Mouse (Mus musculus) retina, embryonic 14.5 days (tissue): ENCODE data around the gene Awat2.
"Not testable (repeated sequence)": the region's sequence is repeated elsewhere in the genome, so short reads cannot be mapped to it uniquely, and the experiment has no call there.

Experiments
- DNase-seq: peaks from one replicate; pipeline ENCODE4 v3.0.0-alpha.2; 2015; ENCODE audit warnings: low spot score

Awat2 gene

DNA sequence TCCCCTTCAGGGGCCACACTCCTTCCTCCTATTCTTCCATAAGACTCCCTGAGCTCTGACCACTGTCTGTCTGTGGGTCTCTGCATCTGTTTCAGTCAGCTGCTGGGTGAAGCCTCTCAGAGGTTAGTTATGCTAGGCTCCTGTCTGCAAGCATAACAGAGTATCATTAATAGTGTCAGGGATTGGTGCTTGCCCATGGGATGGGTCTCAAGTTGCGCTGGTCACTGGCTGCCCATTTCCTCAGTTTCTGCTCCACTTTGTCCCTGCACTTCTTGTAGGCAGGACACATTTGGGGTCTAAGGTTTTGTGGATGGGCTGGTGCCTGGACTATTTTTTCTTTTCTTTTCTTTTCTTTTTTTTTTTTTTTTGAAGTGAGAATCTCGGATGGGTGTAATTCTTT is at the start of gene Awat2:
TSS of gene Awat2 (minus strand) at position 101 of the 400 bp plus-strand sequence.
- not testable (repeated sequence) for DNase-seq

- peak; percentile 73 for DNase-seq
Observed at GRCm38 (mm10) chrX:100480317-100480716, 37.8 kb upstream of the Awat2 start.

DNA sequence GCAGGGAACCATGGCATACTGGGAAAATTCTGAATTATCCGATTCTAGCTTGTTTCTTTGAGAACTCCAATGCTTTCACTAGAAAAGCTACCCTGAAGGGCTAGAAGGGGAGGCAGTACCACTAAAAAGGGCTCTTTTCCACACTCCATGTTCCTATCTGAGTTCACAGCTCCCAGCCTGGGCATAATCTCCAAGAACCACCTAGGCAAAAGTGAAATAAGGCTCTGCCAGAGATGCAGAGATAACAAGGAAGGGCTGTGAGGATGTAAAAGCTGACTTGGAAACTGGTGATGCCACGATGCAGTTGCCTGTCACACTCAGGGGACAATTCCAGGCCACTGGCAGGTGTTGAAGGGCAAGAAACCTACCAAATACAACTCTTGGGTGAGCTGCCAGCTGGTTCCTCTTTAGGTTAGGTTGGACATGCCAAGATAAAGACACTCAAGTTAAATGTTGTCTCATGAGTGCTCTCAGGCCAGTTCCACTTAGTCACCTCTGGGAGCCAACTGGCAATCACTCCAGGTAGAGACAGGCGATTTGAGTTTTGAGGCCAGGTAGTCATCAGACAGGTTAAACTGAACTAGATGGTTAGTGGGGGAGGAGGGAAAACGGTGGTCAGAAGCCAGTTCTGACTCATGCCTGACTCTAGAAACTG is 33.2 kb upstream of the Awat2 start:
- DNase-seq, result no peak

DNA sequence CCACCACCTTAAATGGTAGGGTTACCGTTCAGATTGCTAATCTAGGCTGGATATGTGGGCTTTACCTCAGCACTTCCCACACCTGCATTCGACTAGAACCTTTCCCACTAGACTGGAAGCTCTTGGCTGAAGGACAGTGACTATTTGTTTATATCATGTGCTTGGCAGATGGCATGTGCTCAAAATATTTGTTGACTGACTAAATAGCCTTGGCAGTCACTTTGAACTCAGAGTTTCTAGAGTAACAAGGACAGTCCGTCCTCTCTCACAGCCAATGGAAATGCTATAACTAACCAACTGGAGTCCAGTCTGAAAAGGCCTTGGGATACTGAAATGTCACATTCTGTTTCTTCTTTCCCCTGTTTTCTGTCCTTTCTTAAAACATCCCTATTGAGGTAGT is 29.0 kb upstream of the Awat2 start:
- DNase-seq, result no peak

GRCm38 (mm10) chrX:100470126-100470525 is 27.6 kb upstream of the Awat2 start:
- no peak for DNase-seq

GRCm38 (mm10) chrX:100468047-100468446 is 25.5 kb upstream of the Awat2 start:
- DNase-seq, result no peak

DNA sequence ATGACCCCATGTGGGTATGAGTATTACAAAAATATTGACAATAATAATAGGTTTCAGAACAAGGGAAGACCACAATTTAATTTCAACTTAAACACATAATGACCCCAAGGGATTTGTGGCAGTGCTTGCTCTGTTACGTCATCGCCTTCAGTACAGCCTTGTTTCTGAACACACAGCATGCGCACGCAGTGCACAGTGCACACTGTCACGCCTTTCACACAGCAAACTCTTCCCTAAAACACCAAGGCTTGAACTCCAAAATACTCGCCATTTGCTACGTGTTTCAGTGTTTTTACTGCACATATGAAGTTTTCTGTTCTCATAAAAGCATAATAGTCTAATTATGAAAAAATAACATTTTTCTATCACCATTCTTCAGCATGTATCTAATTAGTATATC is 1.0 kb upstream of the Awat2 start:
- no peak for DNase-seq

- DNase-seq, result no peak
Observed at GRCm38 (mm10) chrX:100432311-100432710, 10.2 kb downstream of the Awat2 start.

- no peak for DNase-seq
Observed at GRCm38 (mm10) chrX:100428693-100429092, 13.8 kb downstream of the Awat2 start, which contains the start of gene Otud6a. Otud6a (plus strand) TSS chrX:100429013.

DNA sequence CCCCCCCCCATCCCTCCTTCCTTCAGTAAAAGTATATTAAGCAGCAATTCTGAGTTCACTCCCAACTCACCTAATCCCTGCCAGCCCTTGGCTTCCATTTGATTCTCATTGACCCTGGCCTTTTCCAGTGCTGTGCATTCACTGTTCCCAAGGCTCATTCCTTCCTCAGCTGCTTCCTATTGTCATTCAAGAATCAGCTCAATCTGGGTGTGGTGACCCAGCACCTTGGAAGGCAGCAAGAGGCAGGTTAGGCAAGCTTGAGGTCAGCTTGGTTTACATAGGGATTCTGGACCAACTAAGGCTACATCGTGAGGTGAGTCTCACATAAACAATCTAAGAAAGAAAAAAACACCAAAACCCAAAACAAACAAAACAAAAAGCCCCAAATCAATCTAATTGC is 33.3 kb downstream of the Awat2 start:
- no peak for DNase-seq

GRCm38 (mm10) chrX:100401657-100402056 is 40.9 kb downstream of the Awat2 start:
- no peak for DNase-seq

- no peak for DNase-seq
Observed at GRCm38 (mm10) chrX:100400900-100401299, 41.6 kb downstream of the Awat2 start.

DNA sequence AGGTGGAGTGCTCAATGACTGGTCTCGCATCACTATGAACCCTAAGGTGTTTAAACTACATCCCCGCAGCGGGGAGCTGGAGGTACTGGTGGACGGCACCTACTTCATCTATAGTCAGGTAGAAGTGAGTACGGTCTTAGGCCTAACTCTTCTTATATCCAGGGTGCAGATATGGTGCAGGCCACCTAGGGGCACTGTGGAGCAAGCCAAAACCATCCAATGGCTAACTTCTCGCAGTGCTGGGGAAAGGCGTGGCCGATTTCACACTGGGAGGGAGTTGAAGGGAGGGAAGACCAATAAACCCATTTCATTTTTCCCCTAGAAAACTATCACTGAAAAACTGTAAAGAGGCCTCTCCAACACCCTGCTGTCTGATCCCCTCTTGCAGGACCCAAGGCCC is 47.5 kb downstream of the Awat2 start:
- DNase-seq, result no peak

GRCm38 (mm10) chrX:100394223-100394861 is 48.2 kb downstream of the Awat2 start:
- DNase-seq, result no peak

DNA sequence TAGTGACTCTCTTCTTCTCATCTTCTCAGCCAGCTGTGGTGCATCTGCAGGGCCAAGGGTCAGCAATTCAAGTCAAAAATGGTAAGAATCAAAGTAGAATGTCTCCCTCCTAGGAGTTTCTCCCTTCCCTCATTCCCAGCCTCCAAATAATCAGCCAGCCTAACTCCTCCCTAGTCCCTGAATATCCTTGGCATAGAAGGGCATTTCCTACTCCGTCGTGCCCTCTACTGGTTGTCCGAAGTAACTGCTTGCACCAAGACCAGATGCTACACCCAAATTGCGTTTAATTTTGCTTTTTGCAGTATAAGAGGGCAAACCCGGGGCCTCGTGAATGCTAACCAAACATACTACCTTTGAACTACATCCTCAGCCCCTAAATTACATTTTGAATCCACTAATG is 50.2 kb downstream of the Awat2 start:
- DNase-seq, result peak; percentile 67

DNA sequence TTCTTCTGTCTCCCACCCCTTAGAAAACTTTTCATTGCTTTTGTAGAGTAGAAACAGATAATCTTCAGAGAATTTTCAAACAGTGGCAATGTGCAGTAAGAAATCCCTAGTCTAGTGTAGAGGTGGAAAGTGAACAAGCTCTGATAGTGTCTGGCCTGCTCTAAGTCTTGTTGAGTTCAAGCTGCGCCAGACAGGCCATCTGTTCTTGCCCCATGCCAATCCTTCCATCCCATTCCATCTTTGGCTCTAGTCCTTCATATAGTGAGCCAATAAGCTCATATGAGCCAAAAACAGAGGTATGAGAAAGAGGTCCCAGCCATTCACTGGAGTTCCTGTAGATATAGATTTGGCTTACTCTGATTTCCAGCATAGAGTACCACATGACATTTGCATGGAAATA is 52.6 kb downstream of the Awat2 start:
- no peak for DNase-seq

GRCm38 (mm10) chrX:100356974-100357373 is 85.5 kb downstream of the Awat2 start:
- no peak for DNase-seq
